Mouse (Mus musculus): ENCODE data around the gene Gm15217. TPM values are rescaled to one million over a fixed set of nuclear protein-coding genes. Genes with fewer than 3 reads are reported as not detected.

The Gm15217 gene
- polyA plus RNA-seq (2014; fragmentation: Illumina TruSeq; extraction: RNeasy Lipid Tissue Mini Kit (QIAGEN cat#74804); ENCODE audit: low replicate concordance), result not detected

GRCm38 (mm10) chr14:46379285-46379684 lies at the start of gene Gm15217:
Gm15217 (plus strand) TSS chr14:46379414.

DNA sequence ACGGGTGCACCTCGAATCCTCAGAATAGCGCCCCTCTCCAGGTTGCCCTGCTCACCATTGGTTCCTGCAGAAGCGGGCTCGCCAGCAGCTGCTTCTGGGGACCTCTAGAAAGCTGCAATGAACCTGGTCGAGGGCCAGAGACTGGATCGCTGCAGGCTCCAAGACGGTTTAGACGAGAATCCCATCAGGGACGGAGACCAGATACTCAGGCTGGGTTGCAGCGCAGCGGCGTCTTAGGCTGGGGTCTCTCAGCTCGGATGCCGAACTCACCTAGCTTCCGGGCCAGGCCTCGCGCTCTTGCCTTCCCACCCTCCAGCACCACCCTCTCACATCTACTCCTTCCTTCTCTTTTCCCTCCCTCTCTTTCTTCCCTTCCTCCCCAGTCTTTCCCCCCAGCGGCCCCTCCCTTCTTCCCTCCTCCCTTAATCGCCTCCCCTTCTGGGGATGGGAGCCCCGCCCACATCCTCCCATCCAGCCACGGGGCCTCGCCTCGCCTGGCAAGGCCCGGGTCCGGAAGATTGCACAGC lies 11.1 kb downstream of the Gm15217 start, which contains the start of gene Bmp4:
Gene Bmp4 (minus strand): TSS at position 421 of the 527 bp plus-strand sequence.

Other genes with a start within 250 kb of the Gm15217 start
- 6.2 TPM for gene Bmp4, start 11.3 kb downstream of the Gm15217 start, polyA plus RNA-seq (2014; fragmentation: Illumina TruSeq; extraction: RNeasy Lipid Tissue Mini Kit (QIAGEN cat#74804); ENCODE audit: low replicate concordance)